Mouse (Mus musculus) spleen, adult 2 months (tissue): Measurements from ENCODE around the gene Myo1h. TPM values are rescaled to one million over a fixed set of nuclear protein-coding genes. Genes with fewer than 3 reads are reported as not detected.

Experiments used
- DNase-seq, 2 experiments: peaks; one replicate each; pipeline versions ENCODE4 v3.0.0 to v3.0.0-alpha.2; 2012 to 2021; ENCODE audit warnings: low spot score in 2 of 2, low read depth in 1 of 2
- H3K27ac ChIP-seq: fragments of 200-500 bp; 2 replicates; pipeline ENCODE4 v1.5.1; 2012; ENCODE audit warnings: low read length, inconsistent platforms; ENCODE audit not compliant: insufficient read depth
- H3K27me3 ChIP-seq: fragments of 200-500 bp; 2 replicates; pipeline ENCODE4 v1.6.1; 2012; ENCODE audit warnings: mild to moderate bottlenecking, moderate library complexity, low read length, inconsistent platforms; ENCODE audit not compliant: control insufficient read depth, insufficient read depth
- H3K36me3 ChIP-seq: fragments of 200-500 bp; 2 replicates; pipeline ENCODE4 v1.6.1; 2012; ENCODE audit warnings: mild to moderate bottlenecking, low read length, inconsistent platforms; ENCODE audit not compliant: control insufficient read depth, insufficient read depth
- H3K4me1 ChIP-seq: fragments of 200-500 bp; 2 replicates; pipeline ENCODE4 v1.6.1; 2011; ENCODE audit warnings: inconsistent platforms; ENCODE audit not compliant: control insufficient read depth, insufficient read depth, insufficient read length
- H3K4me3 ChIP-seq: fragments of 200-500 bp; 2 replicates; pipeline ENCODE4 v1.5.1; 2011; ENCODE audit warnings: mild to moderate bottlenecking, inconsistent platforms; ENCODE audit not compliant: insufficient read depth, insufficient read length; ENCODE audit errors: extremely low read depth
- CTCF ChIP-seq: fragments of 200-500 bp; IDR thresholded peaks from 2 replicates; pipeline ENCODE4 v1.5.1; 2011; ENCODE audit warnings: mild to moderate bottlenecking, inconsistent platforms; ENCODE audit not compliant: insufficient read depth, insufficient read length, insufficient replicate concordance; ENCODE audit errors: extremely low read depth
- POLR2A ChIP-seq: fragments of 200-500 bp; IDR thresholded peaks from 2 replicates; pipeline ENCODE4 v1.6.1; 2011; ENCODE audit warnings: low read depth, low read length, inconsistent platforms
- WGBS: fragments of 180-500 bp; shearing (Covaris S2); methylation state at CpG from one replicate; pipeline ENCODE4 v1.1.7; 2018; 5-methylcytosine and 5-hydroxymethylcytosine counted together
- polyA plus RNA-seq: library from polyadenylated mRNA; depleted of rRNA; stranded (reverse); fragments of >200 nt; gene quantifications from 2 replicates; pipeline ENCODE4 v1.2.3, GENCODE M21; 2012; rRNA removed

Myo1h gene
- polyA plus RNA-seq, 1 experiment = 1.7 TPM

GRCm38 (mm10) chr5:114407269-114407668 lies 118.3 kb downstream of the Myo1h start:
- H3K4me1 ChIP-seq = no peaks in the 10 kb centered on the region
- H3K4me3 ChIP-seq = no peak overlapping the region
- no peaks in the 10 kb centered on the region for H3K27me3 ChIP-seq
- WGBS = 86% methylated on average over 10 of the region's 10 CpGs
- no peak overlapping the region for H3K27ac ChIP-seq
- no peak for DNase-seq
- no peak for TF ChIP-seq CTCF
- TF ChIP-seq POLR2A = no peak
- peaks cover 88% of the 10 kb centered on the region for H3K36me3 ChIP-seq

GRCm38 (mm10) chr5:114407810-114408209 lies 118.8 kb downstream of the Myo1h start:
- WGBS = 96% methylated on average over 9 of the region's 9 CpGs
- Histone ChIP-seq H3K36me3 (peaks cover 88% of the 10 kb centered on the region), H3K4me3 (no peak overlapping the region), H3K27ac (no peak overlapping the region), H3K27me3 (no peaks in the 10 kb centered on the region), H3K4me1 (no peaks in the 10 kb centered on the region)
- DNase-seq = no peak
- TF ChIP-seq POLR2A = no peak

DNA sequence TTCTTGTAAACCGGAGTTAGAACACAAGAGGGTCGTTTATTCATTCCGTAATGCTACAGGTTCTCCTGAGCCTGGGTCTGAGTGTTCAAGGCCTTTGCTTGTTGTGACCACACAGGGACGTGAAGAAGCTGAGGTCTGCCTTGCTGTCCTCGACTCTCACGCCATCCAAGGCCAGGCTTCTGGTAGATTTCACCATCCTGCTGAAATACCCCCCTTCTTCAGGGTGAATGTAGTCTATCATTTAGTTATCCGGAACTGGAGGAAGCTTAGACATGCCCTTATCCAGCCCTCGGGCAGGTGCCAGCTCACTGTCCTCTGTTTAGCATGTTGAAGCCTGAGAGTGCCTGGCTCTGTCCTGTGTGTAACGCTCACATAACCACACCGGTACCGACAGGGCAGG lies 119.9 kb downstream of the Myo1h start:
- WGBS = 96% methylated on average over 11 of the region's 11 CpGs
- H3K36me3 ChIP-seq = peaks cover 87% of the 10 kb centered on the region

GRCm38 (mm10) chr5:114410429-114410828 lies 121.5 kb downstream of the Myo1h start:
- 92% methylated on average over 13 of the region's 13 CpGs for WGBS
- Histone ChIP-seq H3K4me3 (no peak overlapping the region), H3K27ac (no peak overlapping the region), H3K36me3 (peaks cover 77% of the 10 kb centered on the region), H3K4me1 (no peaks in the 10 kb centered on the region), H3K27me3 (no peaks in the 10 kb centered on the region)
- TF ChIP-seq POLR2A = no peak
- no peak for TF ChIP-seq CTCF
- no peak for DNase-seq

More for the DNA sequence above, 119.9 kb downstream of the Myo1h start:
- Histone ChIP-seq H3K4me3 (no peak overlapping the region), H3K27me3 (no peaks in the 10 kb centered on the region), H3K4me1 (no peaks in the 10 kb centered on the region), H3K27ac (no peak overlapping the region)
- TF ChIP-seq POLR2A (no peak), CTCF (no peak)
- DNase-seq = no peak

GRCm38 (mm10) chr5:114412361-114412998 lies 123.5 kb downstream of the Myo1h start:
- no peak for DNase-seq
- Histone ChIP-seq H3K4me1 (no peaks in the 10 kb centered on the region), H3K36me3 (peaks cover 71% of the 10 kb centered on the region), H3K27me3 (no peaks in the 10 kb centered on the region), H3K4me3 (no peak overlapping the region), H3K27ac (no peak overlapping the region)
- TF ChIP-seq CTCF = no peak
- TF ChIP-seq POLR2A = no peak
- 94% methylated on average over 23 of the region's 23 CpGs for WGBS

- TF ChIP-seq POLR2A = no peak
- TF ChIP-seq CTCF = no peak
- peaks cover 65% of the 10 kb centered on the region for H3K36me3 ChIP-seq
- H3K27me3 ChIP-seq = no peaks in the 10 kb centered on the region
- no peaks in the 10 kb centered on the region for H3K4me1 ChIP-seq
- H3K4me3 ChIP-seq = no peak overlapping the region
- H3K27ac ChIP-seq = no peak overlapping the region
- 91% methylated on average over 16 of the region's 16 CpGs for WGBS
- no peak for DNase-seq
These were observed 124.2 kb downstream of the Myo1h start for GRCm38 (mm10) chr5:114413067-114413735.

Other genes with a start within 250 kb of the Myo1h start
- 13.3 and 14.0 TPM in 2 replicates for gene Usp30, start 223.7 kb upstream of the Myo1h start, polyA plus RNA-seq
- not detected in 2 replicates for gene Svop, start 197.6 kb upstream of the Myo1h start, polyA plus RNA-seq
- gene Alkbh2, start 160.9 kb upstream of the Myo1h start, polyA plus RNA-seq = 9.0 and 9.8 TPM in 2 replicates
- gene Ung, start 158.8 kb upstream of the Myo1h start, polyA plus RNA-seq = 5.7 and 8.8 TPM in 2 replicates
- gene Acacb, start 142.6 kb upstream of the Myo1h start, polyA plus RNA-seq = 9.2 and 9.3 TPM in 2 replicates
- gene Foxn4, start 15.4 kb upstream of the Myo1h start, polyA plus RNA-seq = not detected in 2 replicates
- 64.4 and 76.5 TPM in 2 replicates for gene Kctd10, start 91.3 kb downstream of the Myo1h start, polyA plus RNA-seq
- 44.4 and 53.1 TPM in 2 replicates for gene Ube3b, start 91.4 kb downstream of the Myo1h start, polyA plus RNA-seq
- 8.0 and 8.6 TPM in 2 replicates for gene Mmab, start 154.9 kb downstream of the Myo1h start, polyA plus RNA-seq
- 13.0 and 17.3 TPM in 2 replicates for gene Mvk, start 155.1 kb downstream of the Myo1h start, polyA plus RNA-seq